Mouse (Mus musculus) intestine, embryonic 16.5 days (tissue): Measurements from ENCODE around the gene Mad1l1. TPM values are rescaled to one million over a fixed set of nuclear protein-coding genes. Genes with fewer than 3 reads are reported as not detected.

Source experiments
- ATAC-seq: fragments of 200-750 bp; cut with Nextera tagmentation; 2 replicates; pipeline ENCODE4 v1.8.0; 2017; ENCODE audit warnings: moderate TSS enrichment, moderate library complexity
- H3K27ac ChIP-seq: fragments of 300-500 bp; sonication (generic); 2 replicates; pipeline ENCODE4 v1.5.1; 2014; ENCODE audit warnings: mild to moderate bottlenecking, low read length
- H3K27me3 ChIP-seq: fragments of 300-500 bp; sonication (generic); replicated peaks from 2 replicates; pipeline ENCODE4 v1.6.1; 2014; ENCODE audit warnings: low read length, control low read depth, mixed read lengths; ENCODE audit not compliant: control insufficient read depth, insufficient read depth
- H3K36me3 ChIP-seq: fragments of 300-500 bp; sonication (generic); 2 replicates; pipeline ENCODE4 v1.6.1; 2014; ENCODE audit warnings: low read length, control low read depth; ENCODE audit not compliant: control insufficient read depth, insufficient read depth
- H3K4me1 ChIP-seq: fragments of 300-500 bp; sonication (generic); 2 replicates; pipeline ENCODE4 v1.6.1; 2014; ENCODE audit warnings: low read length, control low read depth, mixed read lengths; ENCODE audit not compliant: control insufficient read depth, insufficient read depth
- H3K4me2 ChIP-seq: fragments of 300-500 bp; sonication (generic); 2 replicates; pipeline ENCODE4 v1.6.1; 2014; ENCODE audit warnings: low read depth, low read length, control low read depth
- H3K4me3 ChIP-seq: fragments of 300-500 bp; sonication (generic); 2 replicates; pipeline ENCODE4 v1.5.1; 2014; ENCODE audit warnings: mild to moderate bottlenecking, low read length
- H3K9ac ChIP-seq: fragments of 300-500 bp; sonication (generic); 2 replicates; pipeline ENCODE4 v1.6.1; 2014; ENCODE audit warnings: low read depth, low read length
- H3K9me3 ChIP-seq: fragments of 300-500 bp; sonication (generic); 2 replicates; pipeline ENCODE4 v1.6.1; 2016; ENCODE audit warnings: low read length, control low read depth; ENCODE audit not compliant: control insufficient read depth
- WGBS: fragments of 180-500 bp; shearing (Covaris S2); extraction: QIAGEN DNeasy Blood & Tissue Kit; methylation state at CpG from one replicate; pipeline ENCODE4 v1.1.7; 2014; 5-methylcytosine and 5-hydroxymethylcytosine counted together
- polyA plus RNA-seq: library from polyadenylated mRNA; unstranded; fragments of >200 nt; fragmentation: Nextera tagmentation; extraction: Ambion mirVana; gene quantifications from 2 replicates; pipeline ENCODE4 v1.2.1, GENCODE M21; 2015

Gene Mad1l1
- polyA plus RNA-seq, 1 experiment from 2014 or later = 34.1 TPM

- no peak overlapping the region for H3K27ac ChIP-seq
- H3K36me3 ChIP-seq = no peaks in the 10 kb centered on the region
- H3K4me1 ChIP-seq = no peaks in the 10 kb centered on the region
- no peaks in the 10 kb centered on the region for H3K9me3 ChIP-seq
- H3K9ac ChIP-seq = no peak overlapping the region
- no peak overlapping the region for H3K4me3 ChIP-seq
- ATAC-seq = no peak
- H3K27me3 ChIP-seq = no peaks in the 10 kb centered on the region
- H3K4me2 ChIP-seq = no peak overlapping the region
- WGBS = 79% methylated on average over 3 of the region's 3 CpGs
Observed at GRCm38 (mm10) chr5:140217083-140217482, 104.3 kb downstream of the Mad1l1 start.

- Histone ChIP-seq H3K27me3 (no peaks in the 10 kb centered on the region), H3K4me3 (no peak overlapping the region), H3K4me2 (no peak overlapping the region), H3K36me3 (no peaks in the 10 kb centered on the region), H3K9me3 (no peaks in the 10 kb centered on the region), H3K9ac (no peak overlapping the region), H3K27ac (no peak overlapping the region), H3K4me1 (no peaks in the 10 kb centered on the region)
- no peak for ATAC-seq
- 72% methylated on average over 4 of the region's 4 CpGs for WGBS
Observed at GRCm38 (mm10) chr5:140215471-140216087, 105.8 kb downstream of the Mad1l1 start.

GRCm38 (mm10) chr5:140213001-140213400 is 108.4 kb downstream of the Mad1l1 start:
- Histone ChIP-seq H3K27me3 (no peaks in the 10 kb centered on the region), H3K9me3 (no peaks in the 10 kb centered on the region), H3K36me3 (no peaks in the 10 kb centered on the region), H3K4me1 (peaks cover 14% of the 10 kb centered on the region), H3K27ac (no peak overlapping the region), H3K4me2 (no peak overlapping the region), H3K9ac (no peak overlapping the region), H3K4me3 (no peak overlapping the region)
- ATAC-seq = no peak
- 75% methylated on average over 4 of the region's 4 CpGs for WGBS

- ATAC-seq = no peak
- WGBS = 78% methylated on average over 6 of the region's 6 CpGs
- H3K4me3 ChIP-seq = no peak overlapping the region
Observed at GRCm38 (mm10) chr5:140210417-140211184, 110.8 kb downstream of the Mad1l1 start.

GRCm38 (mm10) chr5:140208743-140209409 is 112.5 kb downstream of the Mad1l1 start:
- Histone ChIP-seq H3K4me2 (peak overlapping the region; percentile 36), H3K9ac (peak overlapping the region; percentile 17; the same call in 1 of the 2 replicates), H3K27ac (peak overlapping the region; percentile 61)

More at GRCm38 (mm10) chr5:140210417-140211184, 110.8 kb downstream of the Mad1l1 start:
- no peaks in the 10 kb centered on the region for H3K36me3 ChIP-seq
- H3K27ac ChIP-seq = no peak overlapping the region
- H3K4me1 ChIP-seq = peaks cover 23% of the 10 kb centered on the region
- H3K27me3 ChIP-seq = no peaks in the 10 kb centered on the region
- no peaks in the 10 kb centered on the region for H3K9me3 ChIP-seq
- H3K9ac ChIP-seq = no peak overlapping the region
- H3K4me2 ChIP-seq = no peak overlapping the region

GRCm38 (mm10) chr5:140206726-140207703 is 114.3 kb downstream of the Mad1l1 start:
- H3K27me3 ChIP-seq = no peaks in the 10 kb centered on the region
- peaks cover 23% of the 10 kb centered on the region for H3K4me1 ChIP-seq
- H3K4me2 ChIP-seq = no peak overlapping the region
- H3K36me3 ChIP-seq = no peaks in the 10 kb centered on the region
- WGBS = 66% methylated on average over 19 of the region's 19 CpGs
- no peak overlapping the region; the same call in 1 of the 2 replicates for H3K27ac ChIP-seq
- H3K9ac ChIP-seq = no peak overlapping the region
- H3K9me3 ChIP-seq = no peaks in the 10 kb centered on the region
- H3K4me3 ChIP-seq = no peak overlapping the region
- ATAC-seq = no peak

More at GRCm38 (mm10) chr5:140208743-140209409, 112.5 kb downstream of the Mad1l1 start:
- no peaks in the 10 kb centered on the region for H3K9me3 ChIP-seq
- no peaks in the 10 kb centered on the region for H3K36me3 ChIP-seq
- no peaks in the 10 kb centered on the region for H3K27me3 ChIP-seq
- ATAC-seq = peak; percentile 98
- peak overlapping the region; percentile 13; the same call in 1 of the 2 replicates for H3K4me3 ChIP-seq
- WGBS = 19% methylated on average over 19 of the region's 19 CpGs
- H3K4me1 ChIP-seq = peaks cover 23% of the 10 kb centered on the region

- ATAC-seq = no peak
- H3K27me3 ChIP-seq = no peaks in the 10 kb centered on the region
- no peak overlapping the region for H3K27ac ChIP-seq
- 94% methylated on average over 2 of the region's 2 CpGs for WGBS
- H3K4me3 ChIP-seq = no peak overlapping the region
- peaks cover 23% of the 10 kb centered on the region for H3K4me1 ChIP-seq
- no peaks in the 10 kb centered on the region for H3K36me3 ChIP-seq
- no peak overlapping the region for H3K9ac ChIP-seq
- no peaks in the 10 kb centered on the region for H3K9me3 ChIP-seq
- H3K4me2 ChIP-seq = no peak overlapping the region
Observed at GRCm38 (mm10) chr5:140205991-140206390, 115.4 kb downstream of the Mad1l1 start.

GRCm38 (mm10) chr5:140204465-140204864 is 116.9 kb downstream of the Mad1l1 start:
- H3K27me3 ChIP-seq = no peaks in the 10 kb centered on the region
- H3K9me3 ChIP-seq = no peaks in the 10 kb centered on the region
- no peak overlapping the region for H3K4me3 ChIP-seq
- no peak overlapping the region for H3K9ac ChIP-seq
- ATAC-seq = no peak
- H3K4me2 ChIP-seq = no peak overlapping the region
- 66% methylated on average over 3 of the region's 3 CpGs for WGBS
- H3K27ac ChIP-seq = no peak overlapping the region
- H3K4me1 ChIP-seq = peaks cover 23% of the 10 kb centered on the region
- H3K36me3 ChIP-seq = no peaks in the 10 kb centered on the region
